Mouse (Mus musculus): ENCODE measurements around the gene Rtn4rl2.
"Not testable (repeated sequence)": the region's sequence is repeated elsewhere in the genome, so short reads cannot be mapped to it uniquely, and the experiment has no call there.

Rtn4rl2 gene

DNA sequence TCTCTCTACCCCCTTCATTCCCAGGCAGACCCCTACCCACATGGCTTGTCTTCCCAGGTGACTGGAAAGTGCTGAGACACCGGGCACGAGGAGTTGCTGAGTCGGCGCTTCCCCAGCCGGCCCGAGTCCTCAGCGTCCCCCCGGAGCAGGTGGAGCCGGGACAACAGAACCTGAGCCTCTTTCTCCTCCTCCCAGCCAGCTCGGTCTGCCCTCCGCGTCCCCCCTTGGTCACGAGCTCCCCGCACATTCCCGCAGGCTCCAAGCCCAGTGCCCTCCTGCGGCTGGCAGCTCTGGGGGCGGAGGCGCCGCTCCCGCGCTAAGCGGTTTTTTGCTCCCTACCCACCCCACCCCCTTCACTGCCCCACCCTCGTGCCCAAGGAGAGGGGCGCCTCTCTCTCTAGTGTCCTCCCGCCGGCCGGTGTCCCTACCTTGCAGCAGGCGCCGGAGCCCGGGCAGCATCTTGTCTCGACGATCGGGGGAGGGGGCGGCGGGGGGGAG lies at the start of gene Rtn4rl2:
Gene Rtn4rl2, minus strand, starts transcription at position 477 of the 498 bp plus-strand sequence.
- DNase-seq (ENCODE audit: low spot score in 2 of 2) = no peak

GRCm38 (mm10) chr2:84935065-84935464 lies 48.6 kb upstream of the Rtn4rl2 start:
- no peak for DNase-seq (ENCODE audit: low spot score in 2 of 2)

- no peak for DNase-seq (ENCODE audit: low spot score in 2 of 2)
These were observed 48.1 kb upstream of the Rtn4rl2 start for GRCm38 (mm10) chr2:84934649-84935007.

DNA sequence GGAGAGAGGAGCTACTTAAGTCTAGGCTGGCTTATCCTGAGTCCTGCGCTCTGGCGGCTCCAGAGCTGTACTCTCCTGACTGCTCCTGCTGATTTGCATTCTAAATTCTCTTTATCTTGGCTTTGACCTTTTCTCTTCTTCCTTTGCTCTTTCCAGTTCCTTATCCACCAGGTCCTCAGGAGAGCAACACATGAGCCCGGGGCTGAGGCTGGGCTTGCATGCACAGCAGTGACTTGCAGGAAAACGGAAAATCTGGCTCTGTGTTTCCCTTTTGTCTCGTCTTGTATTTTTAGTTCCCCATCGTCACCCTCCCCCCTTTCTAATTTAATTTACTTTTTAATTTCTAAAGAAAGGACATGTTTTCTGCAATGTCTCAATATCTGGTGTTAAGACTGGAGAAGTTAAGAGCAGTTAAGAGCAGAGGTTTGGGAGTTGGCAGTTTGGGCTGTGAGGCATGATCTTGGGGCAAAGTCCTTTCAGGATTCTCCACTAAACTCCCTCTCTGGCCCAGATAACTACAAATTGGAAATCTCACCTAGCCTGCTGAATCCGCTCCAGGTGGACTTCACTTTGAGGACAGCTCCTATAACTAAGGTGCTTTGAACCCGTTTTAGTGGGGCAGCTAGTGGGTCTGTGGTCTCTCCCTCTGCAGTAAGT lies 47.6 kb upstream of the Rtn4rl2 start:
- DNase-seq (ENCODE audit: low spot score in 2 of 2) = no peak

DNA sequence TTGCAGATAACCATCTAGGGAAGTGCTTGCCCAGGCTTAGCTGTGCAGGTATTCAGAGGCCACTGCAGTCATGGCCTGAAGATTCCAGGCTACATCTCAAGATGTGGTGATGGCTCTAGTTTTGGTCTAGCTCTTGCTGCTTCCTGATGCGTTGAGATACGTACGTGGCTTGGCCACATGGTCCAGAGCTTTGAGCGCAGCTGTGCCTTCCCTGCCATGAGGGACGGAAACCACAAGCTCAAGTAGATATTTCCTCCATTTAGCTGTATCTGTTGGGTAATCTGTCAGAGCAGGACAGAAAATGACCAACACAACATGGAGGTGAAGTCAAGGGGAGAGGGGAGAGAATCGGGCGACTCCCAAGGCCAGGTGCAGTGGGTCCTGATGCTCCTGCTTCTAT lies 43.7 kb upstream of the Rtn4rl2 start:
- DNase-seq (ENCODE audit: low spot score in 2 of 2) = no peak

GRCm38 (mm10) chr2:84919601-84920108 lies 33.1 kb upstream of the Rtn4rl2 start:
- no peak for DNase-seq (ENCODE audit: low spot score in 2 of 2)

DNA sequence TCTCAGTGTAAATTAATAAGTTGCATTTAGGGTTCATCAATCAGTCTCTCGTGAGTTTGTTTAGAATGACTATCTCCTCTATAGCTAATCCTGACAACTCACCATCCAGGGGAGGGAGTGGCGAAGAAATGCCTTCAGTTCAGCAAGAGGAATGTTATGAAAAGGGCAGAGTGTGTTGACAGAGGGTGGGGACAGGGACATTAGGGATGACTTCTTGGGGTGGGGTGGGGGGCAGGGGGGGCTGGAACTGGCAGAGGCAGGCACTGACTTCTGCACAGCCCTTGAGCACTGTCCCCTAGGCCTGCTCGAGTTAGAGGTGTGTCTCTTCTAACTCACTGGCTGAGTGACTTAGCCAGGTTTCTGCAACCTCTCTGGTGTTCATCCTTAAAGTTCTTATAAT lies 31.7 kb upstream of the Rtn4rl2 start:
- no peak for DNase-seq (ENCODE audit: low spot score in 2 of 2)

DNA sequence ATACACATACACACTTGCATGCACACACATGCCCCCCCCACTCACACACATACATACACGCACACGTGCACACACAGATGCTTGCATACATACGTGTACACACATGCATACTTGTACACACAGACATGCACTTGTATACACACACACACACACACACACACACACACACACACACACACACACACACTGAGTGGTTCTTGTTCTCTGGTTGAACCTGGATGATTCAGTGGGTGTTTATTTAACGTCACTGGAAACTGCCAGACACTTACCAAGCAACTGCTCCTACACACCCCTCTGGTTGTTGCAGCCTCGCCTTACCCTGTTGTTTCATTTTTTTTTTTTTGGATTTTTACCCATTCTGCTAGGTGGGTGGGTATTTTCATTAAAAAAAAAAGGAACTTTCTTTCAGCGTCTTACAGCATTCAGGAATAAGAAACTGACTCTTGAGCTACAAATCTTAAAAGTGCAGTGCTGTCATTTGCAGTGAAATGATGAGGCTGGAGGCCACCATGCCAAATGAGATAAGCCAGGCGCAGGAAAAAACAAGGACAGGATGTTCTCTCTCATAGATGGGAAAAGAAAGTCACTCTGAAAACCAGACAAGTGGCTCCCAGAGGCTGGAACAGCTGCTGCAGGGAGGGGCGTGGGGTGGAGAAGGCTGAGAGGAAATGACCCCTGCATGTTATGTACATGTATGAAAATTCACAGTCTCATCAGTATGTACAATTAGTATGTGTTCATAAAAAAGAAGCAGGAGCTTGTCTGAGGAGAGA lies 30.2 kb upstream of the Rtn4rl2 start:
- no peak for DNase-seq (ENCODE audit: low spot score in 2 of 2)

GRCm38 (mm10) chr2:84915330-84915729 lies 28.8 kb upstream of the Rtn4rl2 start:
- DNase-seq (ENCODE audit: low spot score in 2 of 2) = no peak

GRCm38 (mm10) chr2:84913881-84914280 lies 27.4 kb upstream of the Rtn4rl2 start:
- no peak for DNase-seq (ENCODE audit: low spot score in 2 of 2)

- DNase-seq (ENCODE audit: low spot score in 2 of 2) = no peak
These were observed 26.2 kb upstream of the Rtn4rl2 start for GRCm38 (mm10) chr2:84912722-84913121.

GRCm38 (mm10) chr2:84896686-84897085 lies 10.2 kb upstream of the Rtn4rl2 start:
- DNase-seq (ENCODE audit: low spot score in 2 of 2) = not testable (repeated sequence)

DNA sequence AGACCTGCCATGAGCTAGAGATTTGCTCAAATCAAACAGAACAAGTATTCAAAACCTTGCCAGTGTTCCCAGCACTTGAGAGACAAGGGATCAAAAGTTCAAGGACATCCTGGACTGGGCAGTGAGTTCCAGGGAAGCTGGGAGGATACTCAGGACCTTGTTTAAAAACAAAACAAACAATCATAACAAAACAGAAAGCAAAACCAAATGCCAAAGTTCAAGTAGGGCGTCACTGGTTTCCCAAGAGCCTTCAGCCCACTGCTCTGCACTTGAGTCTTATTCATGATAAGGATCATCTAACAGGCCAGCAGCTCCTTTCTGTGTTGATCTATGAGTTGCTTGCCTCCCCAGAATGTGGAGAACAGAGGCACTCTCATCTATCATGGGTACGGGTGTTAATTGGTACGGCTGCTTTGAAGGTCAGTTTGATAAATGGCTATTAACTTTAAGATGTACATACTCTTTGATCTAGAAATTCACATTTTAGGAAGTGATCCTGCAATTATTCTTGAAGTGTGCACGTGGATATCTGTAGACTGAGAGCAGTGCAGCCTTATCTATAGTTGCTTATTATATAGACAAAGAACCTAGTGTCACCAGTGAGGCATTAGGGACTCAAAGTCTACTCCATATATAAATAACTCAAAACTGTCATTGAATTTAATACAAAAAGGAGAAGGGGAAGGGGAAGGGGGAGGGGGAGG lies 9.1 kb upstream of the Rtn4rl2 start:
- no peak for DNase-seq (ENCODE audit: low spot score in 2 of 2)

GRCm38 (mm10) chr2:84893359-84893758 lies 6.8 kb upstream of the Rtn4rl2 start:
- DNase-seq (ENCODE audit: low spot score in 2 of 2) = no peak

DNA sequence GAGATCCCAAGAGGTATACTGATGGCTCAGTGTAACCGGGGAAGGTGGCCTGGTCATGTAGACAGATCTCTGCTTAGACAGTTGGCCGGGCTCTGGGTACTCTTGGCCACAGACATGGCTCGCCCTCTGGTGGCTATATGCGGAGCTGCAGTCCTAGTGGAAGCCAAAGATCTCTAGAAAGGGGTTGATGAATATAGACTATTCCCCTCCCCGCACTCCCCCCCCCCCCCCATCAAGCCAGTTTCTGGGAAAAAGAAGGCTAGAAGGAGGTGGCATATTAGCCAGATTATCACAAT lies 3.5 kb upstream of the Rtn4rl2 start:
- DNase-seq (ENCODE audit: low spot score in 2 of 2) = peak in 1 of 2 experiments; percentile 69

DNA sequence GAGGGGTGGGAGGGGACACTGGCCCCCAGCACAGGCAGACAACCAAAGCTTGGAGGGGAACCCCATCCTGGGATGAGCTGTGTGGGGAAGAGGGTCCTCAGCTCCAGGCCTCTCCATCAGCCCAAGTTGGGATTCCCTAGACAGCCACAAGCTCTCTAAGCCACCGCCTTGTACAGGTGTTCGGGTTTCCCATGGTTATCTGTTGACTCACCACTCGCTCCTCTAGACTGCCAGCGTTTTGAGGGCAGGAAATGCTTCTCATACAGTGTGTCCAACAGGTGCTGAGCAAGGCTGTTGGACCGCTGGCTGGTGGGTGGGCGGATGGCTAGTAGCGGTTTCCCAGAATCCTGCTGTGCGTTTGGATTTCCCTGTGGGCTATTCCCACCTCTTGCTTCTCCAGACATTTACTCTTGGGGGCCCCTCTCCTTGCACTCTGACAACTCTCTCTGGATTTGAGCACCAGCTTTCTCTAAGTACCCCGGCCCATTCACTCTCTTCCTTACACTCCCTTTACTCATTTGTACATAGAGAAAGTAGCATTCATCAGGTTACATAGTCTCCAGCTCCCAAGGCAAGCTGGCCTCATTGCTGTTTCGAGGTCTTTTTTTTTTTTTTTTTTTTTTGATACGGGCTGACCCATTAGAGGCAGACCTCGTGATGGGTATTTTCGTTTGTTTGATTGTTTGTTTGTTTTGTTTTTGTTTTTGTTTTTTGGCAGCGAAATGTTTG lies 3.0 kb upstream of the Rtn4rl2 start:
- DNase-seq (ENCODE audit: low spot score in 2 of 2) = no peak

DNA sequence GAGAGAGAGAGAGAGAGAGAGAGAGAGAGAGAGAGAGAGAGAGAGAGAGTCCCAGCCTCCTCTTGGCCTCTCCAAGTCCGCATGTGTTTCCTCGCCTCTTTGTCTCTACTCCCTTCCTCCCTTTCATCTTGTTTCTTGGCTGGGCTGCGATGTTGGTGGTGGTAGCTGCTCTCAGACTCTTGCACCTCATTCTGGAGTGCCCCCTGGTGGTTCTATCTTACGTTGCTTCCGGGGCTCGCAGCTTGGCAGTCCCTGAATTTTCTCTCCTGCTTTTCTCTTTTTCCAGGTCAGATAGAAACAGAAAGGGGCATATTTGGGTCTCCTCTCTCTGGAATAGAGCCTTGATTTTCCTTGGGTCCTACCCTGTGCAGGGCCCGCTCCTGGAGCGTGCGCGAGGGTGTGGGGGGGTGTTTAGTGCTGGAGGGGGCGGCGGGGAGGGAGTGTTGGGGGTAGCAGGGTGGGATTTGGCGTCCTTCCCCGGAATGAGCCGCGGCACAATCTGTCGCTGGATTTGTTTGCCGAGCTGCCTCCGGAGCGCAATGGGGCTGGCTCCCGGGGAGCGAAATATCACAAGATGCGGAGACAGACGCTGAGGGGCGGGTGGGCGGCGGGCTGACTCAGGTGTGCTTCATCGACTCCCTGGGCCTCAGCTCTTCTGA lies 2.3 kb upstream of the Rtn4rl2 start:
- DNase-seq (ENCODE audit: low spot score in 2 of 2) = peak in 1 of 2 experiments; percentile 72

DNA sequence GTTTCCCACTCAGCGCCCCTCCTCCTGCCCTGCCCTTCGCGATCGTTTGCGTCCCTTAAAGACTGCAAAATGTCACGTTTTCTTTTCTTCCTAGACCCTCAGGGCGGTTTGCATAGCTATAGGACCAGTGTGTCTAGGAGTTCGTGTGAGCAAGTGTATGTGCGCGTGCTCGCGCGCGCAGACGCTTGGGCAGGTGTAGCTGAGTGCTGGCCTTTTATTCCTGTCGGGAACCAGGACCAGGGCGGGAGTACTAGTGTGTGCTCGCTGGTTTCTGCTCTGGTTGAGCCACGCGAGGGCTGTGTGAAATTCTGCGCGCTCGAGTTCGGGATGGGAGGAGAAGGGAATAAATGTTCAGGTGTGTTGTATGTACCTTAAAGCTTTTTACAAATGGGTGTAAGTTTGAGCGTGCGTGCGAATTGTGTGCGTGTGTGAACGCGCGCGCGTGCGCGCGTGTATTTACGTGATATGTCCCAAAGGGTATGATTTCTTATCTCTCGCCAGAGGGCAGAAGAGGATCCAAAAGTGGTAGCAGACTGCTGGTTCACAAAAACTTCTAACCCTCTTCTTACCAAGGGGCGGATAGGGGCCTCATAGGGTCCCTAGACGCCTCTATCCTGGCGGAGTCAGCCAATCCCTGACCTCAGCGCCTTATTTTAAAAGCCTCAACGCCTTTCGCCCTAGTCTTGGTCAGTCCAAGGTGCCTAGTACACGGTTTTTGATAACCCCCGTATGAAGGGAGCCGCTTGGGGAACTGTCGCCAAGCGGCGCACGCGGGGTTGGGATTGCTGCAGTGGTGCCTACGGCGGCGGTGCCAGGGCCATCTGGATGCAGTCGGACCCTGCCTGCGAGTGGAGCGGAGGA lies 1.1 kb upstream of the Rtn4rl2 start:
- DNase-seq (ENCODE audit: low spot score in 2 of 2) = no peak

- DNase-seq (ENCODE audit: low spot score in 2 of 2) = no peak
These were observed 341 bp upstream of the Rtn4rl2 start for GRCm38 (mm10) chr2:84886821-84887281.
